Mouse (Mus musculus) frontal cortex, postnatal 25 days (tissue): ENCODE measurements around the gene Ppp5c.

ENCODE experiments used
- DNase-seq, 2 experiments: peaks; one replicate each; pipeline ENCODE4 v3.0.0; 2022; ENCODE audit warnings: low spot score in 2 of 2

Ppp5c gene

GRCm38 (mm10) chr7:17017036-17017435 is 10.7 kb downstream of the Ppp5c start:
- DNase-seq: peak; percentile 82 to 83

DNA sequence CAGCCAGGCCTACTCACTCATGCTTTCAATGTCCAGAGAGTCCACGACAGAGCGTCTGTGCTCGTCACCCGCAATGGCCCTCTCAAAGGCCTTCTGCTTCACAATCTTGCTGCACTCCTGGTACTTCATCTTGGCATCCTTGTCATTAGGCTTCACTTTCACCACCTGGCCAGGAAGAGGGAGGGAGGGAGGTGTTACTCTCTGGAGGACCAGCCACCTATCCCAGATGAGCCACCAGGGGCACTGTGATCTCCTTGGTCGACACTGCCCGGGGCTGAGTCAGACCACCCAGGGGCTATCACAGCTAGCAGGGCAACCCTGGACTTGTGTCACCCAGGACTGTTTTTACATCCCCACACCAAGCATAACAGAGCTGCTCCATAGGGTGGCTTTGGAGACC is 12.3 kb downstream of the Ppp5c start:
- DNase-seq: no peak

- no peak for DNase-seq
Measured at GRCm38 (mm10) chr7:17011909-17012590, 15.7 kb downstream of the Ppp5c start.

- DNase-seq: no peak
Measured at GRCm38 (mm10) chr7:17010010-17010347, 17.7 kb downstream of the Ppp5c start.

DNA sequence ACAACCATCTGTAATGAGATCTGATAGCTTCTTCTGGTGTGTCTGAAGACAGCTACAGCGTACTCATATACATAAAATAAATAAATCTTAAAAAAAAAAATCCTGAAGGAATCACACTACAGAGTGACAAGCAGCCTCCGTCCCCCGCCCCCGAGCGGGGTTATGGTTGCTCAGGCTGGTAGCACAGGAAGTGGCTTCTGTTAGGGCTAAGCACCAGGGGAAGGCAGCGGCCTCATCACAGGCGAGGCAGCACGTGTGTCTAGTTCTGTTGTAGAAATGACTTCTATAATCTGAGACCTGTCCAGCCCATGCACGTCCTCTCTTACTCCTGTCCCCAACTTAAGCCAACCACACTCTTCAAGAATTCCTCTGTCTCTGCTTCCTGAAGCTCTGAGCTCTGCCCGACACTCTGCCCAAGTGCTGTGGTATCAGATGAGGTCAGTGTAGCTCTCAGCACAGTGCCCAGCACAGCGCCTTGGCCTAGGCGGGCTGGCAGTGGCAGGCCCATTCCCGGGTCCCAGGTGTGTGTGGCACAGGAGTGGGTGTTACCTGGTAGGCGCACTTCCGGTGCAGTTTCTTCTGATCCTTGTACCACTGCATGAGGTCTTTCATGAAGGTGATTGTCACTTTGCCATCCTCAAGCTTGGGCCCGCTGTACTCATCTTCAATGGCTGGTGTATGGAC is 18.3 kb downstream of the Ppp5c start:
- DNase-seq: no peak

DNA sequence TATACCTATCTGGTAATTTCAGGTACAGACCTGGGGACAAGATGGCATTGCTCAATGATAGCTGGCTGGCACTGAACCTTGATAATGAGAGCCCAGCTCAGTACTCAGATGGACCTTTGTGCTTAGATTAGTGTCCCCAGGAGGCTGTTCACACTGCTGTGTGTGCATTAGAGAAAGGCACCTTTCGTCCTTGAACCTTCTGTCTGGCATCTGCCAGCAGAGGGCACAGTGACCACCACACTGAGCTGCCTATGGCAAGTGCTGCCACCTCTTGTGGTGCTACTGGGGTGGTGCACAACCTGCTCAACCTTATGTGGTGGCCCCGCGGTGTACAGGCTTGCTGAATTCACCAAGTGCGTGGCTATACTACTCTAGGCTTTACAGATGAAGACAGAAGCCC is 20.4 kb downstream of the Ppp5c start:
- no peak for DNase-seq

DNA sequence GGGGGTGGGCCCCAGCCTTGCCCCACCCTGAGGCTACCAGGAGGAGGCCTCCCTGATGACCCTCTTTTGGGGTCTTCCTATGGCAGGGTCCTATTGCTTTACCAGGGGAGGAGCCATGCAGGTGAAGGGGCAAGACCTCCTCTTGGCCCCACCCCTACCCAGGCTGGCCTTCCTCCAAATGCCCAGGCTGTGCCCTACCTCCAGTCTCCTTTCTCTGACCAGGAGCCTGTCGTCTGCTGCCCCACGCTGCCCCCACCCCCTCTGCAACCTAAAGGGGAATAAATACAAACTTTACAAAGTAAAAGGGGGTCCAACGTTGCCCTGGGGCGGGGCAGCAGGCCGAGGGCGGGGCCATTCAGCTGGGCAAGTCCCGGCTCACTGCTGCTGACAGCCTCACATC is 23.0 kb downstream of the Ppp5c start:
- DNase-seq: no peak

DNA sequence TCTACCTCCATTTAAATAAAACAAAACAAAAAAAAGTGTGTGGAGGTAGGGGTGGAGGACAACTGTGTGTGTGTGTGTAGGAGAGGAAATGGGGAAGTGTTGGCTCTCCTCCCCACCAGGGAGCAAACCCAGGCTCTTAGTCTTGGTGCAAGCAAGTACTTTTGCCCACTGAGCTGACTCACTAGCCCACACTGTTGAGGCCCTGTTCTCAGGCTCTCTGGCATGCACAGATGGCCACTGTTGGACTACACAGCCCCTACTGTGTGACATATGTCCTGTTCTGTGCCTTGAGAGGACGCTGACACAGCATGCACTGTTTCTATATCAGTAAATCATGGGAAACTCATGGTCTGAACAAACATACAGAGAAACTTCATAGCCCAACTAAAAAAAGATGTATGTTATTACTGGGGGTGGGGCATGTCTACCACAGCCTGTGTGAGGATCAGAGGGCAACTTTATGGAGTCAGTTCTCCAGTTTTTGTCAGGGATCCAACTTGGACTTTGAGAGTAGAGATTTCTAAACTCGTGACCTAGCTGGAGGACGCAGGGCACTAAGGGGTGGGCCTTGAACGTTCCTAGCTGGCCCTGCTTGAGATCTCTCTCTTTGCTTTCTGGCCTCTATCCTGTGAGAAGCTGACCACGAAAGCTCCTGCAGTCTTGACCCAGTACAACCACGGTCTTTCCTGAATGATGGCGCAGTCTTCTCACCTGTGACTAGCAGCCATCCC is 24.3 kb downstream of the Ppp5c start:
- DNase-seq: no peak

DNA sequence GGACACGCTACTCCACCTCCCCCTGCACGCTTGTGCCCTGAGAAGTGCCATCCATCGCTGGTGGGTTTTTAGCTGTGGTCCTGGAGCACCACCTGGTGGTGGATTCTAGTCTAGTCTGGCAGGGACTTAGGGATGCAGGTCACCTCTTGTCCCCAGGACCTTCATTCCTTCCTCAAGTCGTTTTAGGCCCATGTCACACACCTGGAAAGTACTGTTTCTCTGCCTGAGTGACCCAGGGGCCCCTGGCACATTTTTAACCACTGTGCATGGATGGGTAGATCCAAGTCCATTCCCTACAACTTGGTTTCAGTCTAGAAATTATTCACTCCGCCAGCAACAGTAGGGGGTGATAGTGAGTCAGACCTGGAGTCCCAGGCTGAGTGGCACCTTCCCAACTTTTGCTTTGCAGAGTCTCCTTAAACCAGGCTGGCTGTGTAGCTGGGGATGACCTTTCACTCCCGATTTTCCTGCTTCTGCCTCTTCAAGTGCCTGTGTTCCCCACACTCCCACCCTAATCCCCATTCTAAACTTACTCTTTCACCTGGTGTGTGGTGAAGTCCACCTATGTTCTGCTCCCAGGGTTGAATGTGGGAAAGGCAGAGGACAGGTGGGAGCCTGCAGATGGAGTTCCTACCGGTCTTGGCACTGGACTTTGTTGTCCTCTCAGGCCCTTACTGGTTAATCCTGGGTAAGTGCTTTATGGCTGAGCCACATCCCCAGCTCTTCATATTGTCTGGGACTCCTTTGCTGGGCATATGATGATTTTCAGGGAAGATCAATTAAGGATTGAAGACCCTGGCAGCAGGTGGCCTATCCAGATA is 25.1 kb downstream of the Ppp5c start:
- DNase-seq: peak; percentile 76 to 87

GRCm38 (mm10) chr7:16999650-17000049 is 28.1 kb downstream of the Ppp5c start:
- peak; percentile 92 to 94 for DNase-seq

DNA sequence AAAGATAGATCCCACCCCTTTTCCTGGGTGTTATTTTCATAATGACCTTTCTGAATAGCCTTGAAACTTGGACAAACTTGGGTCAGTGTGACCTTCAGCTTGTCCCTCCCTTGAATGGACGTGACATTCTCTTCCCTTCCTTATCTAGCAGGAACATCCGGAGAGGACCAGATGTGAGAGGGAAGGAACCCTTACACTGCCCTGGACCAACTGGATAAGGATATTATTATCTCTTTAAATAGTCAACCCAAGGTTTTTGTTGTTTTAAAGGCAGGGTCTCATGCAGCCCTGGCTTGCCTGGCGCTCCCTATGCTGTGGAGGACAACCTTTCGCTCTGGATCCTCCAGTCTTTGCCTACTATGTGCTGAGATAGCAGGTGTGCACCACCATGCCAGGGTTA is 28.5 kb downstream of the Ppp5c start:
- no peak for DNase-seq

GRCm38 (mm10) chr7:16995345-16995744 is 32.4 kb downstream of the Ppp5c start:
- no peak for DNase-seq

DNA sequence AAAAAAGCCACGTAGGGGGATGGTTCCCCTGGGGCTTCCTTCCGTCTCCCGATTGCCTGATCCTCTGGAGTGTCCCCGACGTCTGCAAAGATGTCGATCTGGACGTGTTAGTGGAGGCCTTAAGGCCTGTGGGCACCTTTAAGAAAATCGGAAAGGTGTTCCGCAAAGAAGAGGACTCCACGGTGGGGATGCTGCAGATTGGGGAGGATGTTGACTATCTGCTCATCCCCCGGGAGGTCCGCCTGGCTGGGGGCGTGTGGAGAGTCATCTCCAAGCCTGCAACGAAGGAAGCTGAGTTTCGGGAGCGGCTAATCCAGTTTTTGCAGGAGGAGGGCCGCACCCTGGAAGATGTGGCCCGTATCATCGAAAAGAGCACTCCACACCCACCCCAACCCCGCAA is 33.3 kb downstream of the Ppp5c start:
- DNase-seq: no peak

DNA sequence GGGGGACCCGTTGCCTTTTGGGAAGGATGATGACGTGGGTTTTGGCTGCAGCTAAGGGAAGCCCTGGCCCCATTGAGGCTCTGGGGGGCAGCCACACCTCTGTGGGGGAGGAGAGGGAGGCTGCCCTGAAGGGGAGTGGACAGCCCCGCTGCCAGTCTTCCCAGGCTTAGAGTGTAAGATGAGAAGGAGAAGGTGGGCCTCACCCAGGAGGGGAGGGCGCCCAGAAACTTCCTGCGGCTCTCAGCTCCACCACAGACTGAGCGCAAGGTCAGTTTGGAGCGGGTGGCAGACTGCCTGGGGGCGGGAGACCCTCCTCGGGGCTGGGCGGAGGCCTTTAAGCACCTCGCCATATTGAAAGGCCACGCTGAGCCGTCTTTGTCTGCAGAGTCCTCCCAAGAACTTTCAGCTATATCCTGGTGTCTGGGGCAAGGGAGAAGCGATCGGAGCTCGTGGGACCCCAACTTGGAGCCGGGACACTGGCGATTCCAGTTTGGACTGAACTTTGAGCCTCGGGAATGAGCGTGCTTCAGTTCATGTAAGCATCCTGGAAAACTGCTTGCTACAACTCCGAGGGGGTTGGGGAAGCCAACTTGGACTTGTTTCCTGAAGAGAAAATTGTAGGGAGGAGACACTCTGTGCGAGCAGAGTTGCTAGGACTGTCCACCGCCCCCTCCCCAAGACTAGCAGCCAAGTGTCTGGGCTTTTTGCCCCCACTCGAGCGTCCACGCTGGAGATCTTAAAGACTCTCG is 33.9 kb downstream of the Ppp5c start:
- DNase-seq: no peak

DNA sequence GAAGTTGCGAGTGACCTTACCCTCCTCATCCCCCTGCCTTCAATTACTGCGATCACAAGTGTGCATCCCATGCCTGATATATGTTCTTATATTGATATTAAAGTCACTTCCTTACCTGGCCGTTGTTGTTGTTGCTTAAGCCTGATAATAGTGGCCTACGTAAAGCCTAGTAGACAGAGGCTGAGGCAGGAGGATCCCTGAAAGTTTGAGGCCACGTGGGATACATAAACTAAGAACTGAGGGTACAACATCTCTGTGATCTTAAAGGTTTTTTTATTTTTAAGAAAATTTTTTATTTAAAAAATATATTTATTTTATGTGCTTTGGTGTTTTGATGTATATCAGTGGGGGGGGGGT is 35.3 kb downstream of the Ppp5c start, which contains the start of gene Ccdc8:
Gene Ccdc8 (plus strand): TSS at position 258 of the 357 bp plus-strand sequence.
- DNase-seq: no peak

DNA sequence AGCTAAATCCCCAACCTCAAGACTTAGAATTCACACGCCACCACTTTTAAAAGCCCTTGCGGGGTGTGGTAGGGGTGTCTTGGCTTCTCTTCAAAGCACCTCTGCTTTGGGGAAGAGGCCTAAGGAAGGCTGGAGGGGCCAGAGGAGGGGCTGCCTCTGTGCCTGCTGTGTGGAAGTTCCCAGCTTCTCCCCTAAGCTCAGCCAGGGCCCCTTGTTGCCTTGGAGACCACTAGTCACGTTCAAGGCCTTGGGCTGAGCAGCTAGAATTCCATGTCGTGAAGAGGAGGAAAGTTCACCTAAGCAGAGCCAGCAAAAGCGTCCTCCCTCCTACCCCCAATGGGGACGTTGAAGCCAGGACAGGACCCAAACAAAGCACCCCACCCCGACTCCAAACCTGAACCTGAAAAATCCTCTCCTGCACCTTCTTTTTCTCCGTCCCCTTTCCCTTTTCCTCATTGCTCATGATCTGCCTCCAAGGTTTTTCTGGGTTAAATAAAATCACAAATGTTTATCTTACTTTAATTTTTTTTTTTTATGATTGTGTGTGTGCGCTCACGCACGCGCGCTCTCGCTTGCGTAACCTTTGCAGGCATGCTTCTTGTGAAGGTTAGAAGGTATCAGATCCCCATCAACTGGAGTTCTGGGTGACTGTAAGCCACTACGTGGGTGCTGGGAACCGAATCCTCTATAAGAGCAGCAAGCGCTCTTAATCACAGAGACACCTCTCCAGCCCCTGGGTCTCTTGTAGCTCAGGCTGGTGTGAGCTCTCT is 35.9 kb downstream of the Ppp5c start:
- no peak for DNase-seq

GRCm38 (mm10) chr7:16990006-16990744 is 37.5 kb downstream of the Ppp5c start:
- DNase-seq: no peak

- no peak for DNase-seq
Measured at GRCm38 (mm10) chr7:16988405-16988804, 39.3 kb downstream of the Ppp5c start.

- no peak for DNase-seq
Measured at GRCm38 (mm10) chr7:16987541-16988149, 40.1 kb downstream of the Ppp5c start.
